Mouse (Mus musculus) heart, postnatal 0 days (tissue): ENCODE measurements around the gene Ercc6l2.

Experiments
- CTCF ChIP-seq: IDR thresholded peaks from 2 replicates; pipeline ENCODE4 v1.5.1; 2016; ENCODE audit warnings: antibody characterized with exemption, control low read depth, low read depth
- EP300 ChIP-seq: IDR thresholded peaks from 2 replicates; pipeline ENCODE4 v1.6.1; 2016; ENCODE audit warnings: antibody characterized with exemption, low read depth

- TF ChIP-seq CTCF (no peak), EP300 (no peak)
These were observed 44.0 kb upstream of the Ercc6l2 start for GRCm38 (mm10) chr13:63771009-63771408.
